Mouse (Mus musculus): ENCODE data around the gene Spef1.

DNA sequence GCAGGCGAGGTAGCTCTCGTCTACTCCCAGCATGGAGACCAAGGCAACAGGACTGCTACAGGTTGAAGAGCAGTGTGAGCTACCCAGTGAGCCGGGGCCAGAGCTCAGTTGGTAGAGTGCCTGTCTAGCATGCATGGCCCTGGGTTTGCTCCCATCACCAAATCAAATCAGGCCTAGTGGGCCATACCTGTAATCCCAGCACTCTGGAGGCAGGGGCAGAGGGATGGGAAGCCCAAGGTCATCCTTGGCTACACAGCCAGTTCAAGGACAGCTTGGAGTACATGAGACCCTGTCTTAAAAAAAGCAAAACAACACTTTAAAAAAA is 37.9 kb downstream of the Spef1 start:
- TF ChIP-seq POLR2A (IDR thresholded peaks at IDR 0.05; ENCODE audit: borderline replicate concordance, insufficient read depth, low read length) (no peak), CTCF (IDR thresholded peaks at IDR 0.05; ENCODE audit: borderline replicate concordance, insufficient read depth, low read depth, low read length) (no peak)

Measured in cerebellum, adult 2 months (tissue).